Mouse (Mus musculus) small intestine, adult 2 months (tissue): ENCODE results near the gene Cmtm5. TPM values are rescaled to one million over a fixed set of nuclear protein-coding genes. Genes with fewer than 3 reads are reported as not detected.

Experiments used
- H3K27ac ChIP-seq: fragments of 200-500 bp; 2 replicates; pipeline ENCODE4 v1.5.1; 2012; ENCODE audit warnings: low read depth, low read length, control low read depth, inconsistent platforms; ENCODE audit not compliant: insufficient read depth
- H3K27me3 ChIP-seq: fragments of 200-500 bp; 2 replicates; pipeline ENCODE4 v1.6.1; 2012; ENCODE audit warnings: mild to moderate bottlenecking, moderate library complexity, low read length, inconsistent platforms; ENCODE audit not compliant: control insufficient read depth, insufficient read depth
- H3K36me3 ChIP-seq: fragments of 200-500 bp; 2 replicates; pipeline ENCODE4 v1.6.1; 2012; ENCODE audit warnings: mild to moderate bottlenecking, low read length, control low read depth, inconsistent platforms; ENCODE audit not compliant: control insufficient read depth, insufficient read depth
- H3K4me1 ChIP-seq: fragments of 200-500 bp; 2 replicates; pipeline ENCODE4 v1.6.1; 2012; ENCODE audit warnings: low read length, inconsistent platforms, mixed read lengths; ENCODE audit not compliant: control insufficient read depth, insufficient read depth, insufficient read length
- H3K4me3 ChIP-seq: fragments of 200-500 bp; 2 replicates; pipeline ENCODE4 v1.5.1; 2012; ENCODE audit warnings: low read depth, mild to moderate bottlenecking, control low read depth, inconsistent platforms, low read length, moderate library complexity
- CTCF ChIP-seq: fragments of 200-500 bp; IDR thresholded peaks from 2 replicates; pipeline ENCODE4 v1.5.1; 2012; ENCODE audit warnings: low read depth, mild to moderate bottlenecking, control low read depth, inconsistent platforms, low read length, moderate library complexity, mixed read lengths; ENCODE audit not compliant: insufficient replicate concordance, insufficient read length; ENCODE audit errors: extremely low read depth
- POLR2A ChIP-seq: fragments of 200-500 bp; IDR thresholded peaks from 2 replicates; pipeline ENCODE4 v1.6.1; 2012; ENCODE audit warnings: low read depth, mild to moderate bottlenecking, control low read depth, inconsistent platforms, low read length, moderate library complexity
- WGBS: fragments of 180-500 bp; shearing (Covaris S2); methylation state at CpG from one replicate; pipeline ENCODE4 v1.1.7; 2018; 5-methylcytosine and 5-hydroxymethylcytosine counted together
- polyA plus RNA-seq: library from polyadenylated mRNA; depleted of rRNA; stranded (reverse); fragments of >200 nt; gene quantifications from 2 replicates; pipeline ENCODE4 v1.2.3, GENCODE M21; 2012

Gene Cmtm5
- polyA plus RNA-seq, 1 experiment: 0.46 TPM

DNA sequence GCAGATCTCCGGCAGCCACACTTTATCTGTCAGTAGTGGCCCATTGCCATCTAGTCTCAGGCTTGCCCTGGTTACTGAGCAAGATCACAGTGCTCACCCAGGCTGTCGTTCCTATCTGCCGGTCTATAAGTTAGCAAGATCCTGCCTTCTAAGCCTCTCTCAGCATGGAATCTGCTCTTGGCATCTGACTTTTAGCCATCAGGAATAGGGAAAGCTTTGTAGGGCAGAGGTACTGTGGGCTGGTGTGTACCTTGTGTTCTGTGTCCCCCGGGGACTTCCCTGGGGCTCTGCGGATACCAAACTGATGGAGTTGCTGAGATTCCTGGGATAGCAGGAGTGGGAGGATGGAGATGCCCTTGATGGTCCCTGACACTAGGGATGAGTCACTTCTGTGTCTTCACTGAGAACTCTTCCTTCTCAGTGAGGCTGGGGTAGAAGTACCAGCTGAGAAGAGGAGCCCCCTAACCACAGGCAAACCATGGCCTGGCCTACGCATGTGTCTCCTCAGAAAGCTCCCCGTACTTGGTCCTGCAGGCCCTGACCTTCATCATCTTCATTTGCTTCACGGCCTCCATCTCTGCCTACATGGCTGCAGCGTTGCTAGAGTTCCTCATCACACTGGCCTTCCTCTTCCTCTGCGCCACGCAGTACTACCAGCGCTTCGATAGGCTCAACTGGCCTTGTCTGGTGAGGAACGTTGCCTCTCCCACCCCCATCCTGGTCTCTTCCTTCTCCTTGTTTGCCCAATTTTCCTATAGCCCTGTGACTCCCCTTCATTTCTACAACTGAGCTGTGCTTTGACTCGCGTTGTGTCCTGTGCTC lies 1.5 kb downstream of the Cmtm5 start:
- Histone ChIP-seq H3K36me3 (no peaks in the 10 kb centered on the region), H3K27ac (no peak overlapping the region), H3K4me3 (no peak overlapping the region), H3K27me3 (no peaks in the 10 kb centered on the region), H3K4me1 (no peaks in the 10 kb centered on the region)
- 87% methylated on average over 16 of the region's 16 CpGs for WGBS
- TF ChIP-seq POLR2A (no peak), CTCF (no peak)

DNA sequence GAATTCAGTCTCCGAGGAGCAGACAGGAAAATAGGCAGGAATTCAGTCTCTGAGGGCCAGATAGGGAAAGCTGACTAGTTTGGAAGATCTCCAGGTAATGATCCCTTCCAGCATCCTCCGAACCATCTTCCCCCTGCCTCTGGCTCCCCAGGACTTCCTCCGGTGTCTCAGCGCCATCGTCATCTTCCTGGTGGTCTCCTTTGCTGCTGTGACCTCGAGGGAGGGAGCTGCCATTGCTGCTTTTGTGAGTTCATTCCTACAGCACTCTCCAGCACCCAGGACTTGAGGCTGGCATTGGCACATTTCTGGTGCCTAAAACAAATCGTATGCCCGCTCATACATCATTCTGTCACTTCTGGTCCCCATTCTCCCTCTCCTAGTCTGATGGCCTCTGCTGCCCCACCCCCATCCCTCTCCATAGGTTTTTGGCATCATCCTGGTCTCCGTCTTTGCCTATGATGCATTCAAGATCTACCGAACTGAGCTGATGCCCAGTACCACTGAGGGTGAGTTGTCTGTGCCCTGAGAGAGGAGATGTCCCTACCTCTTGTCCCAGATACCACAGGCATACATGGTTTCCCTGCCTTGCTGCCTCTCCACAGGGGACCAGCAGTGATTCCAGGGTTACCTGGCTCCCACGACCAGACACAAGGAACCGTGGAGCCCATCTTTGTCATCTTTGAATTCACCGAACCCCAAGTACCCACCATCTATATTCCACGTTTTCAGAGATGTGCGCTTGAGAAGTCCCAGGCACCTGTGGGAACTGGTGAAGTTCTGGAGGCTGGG lies 2.6 kb downstream of the Cmtm5 start:
- H3K27me3 ChIP-seq: no peaks in the 10 kb centered on the region
- H3K27ac ChIP-seq: no peak overlapping the region
- TF ChIP-seq POLR2A: no peak
- no peak for TF ChIP-seq CTCF
- no peaks in the 10 kb centered on the region for H3K36me3 ChIP-seq
- WGBS: 83% methylated on average over 15 of the region's 15 CpGs
- H3K4me3 ChIP-seq: no peak overlapping the region
- H3K4me1 ChIP-seq: no peaks in the 10 kb centered on the region

DNA sequence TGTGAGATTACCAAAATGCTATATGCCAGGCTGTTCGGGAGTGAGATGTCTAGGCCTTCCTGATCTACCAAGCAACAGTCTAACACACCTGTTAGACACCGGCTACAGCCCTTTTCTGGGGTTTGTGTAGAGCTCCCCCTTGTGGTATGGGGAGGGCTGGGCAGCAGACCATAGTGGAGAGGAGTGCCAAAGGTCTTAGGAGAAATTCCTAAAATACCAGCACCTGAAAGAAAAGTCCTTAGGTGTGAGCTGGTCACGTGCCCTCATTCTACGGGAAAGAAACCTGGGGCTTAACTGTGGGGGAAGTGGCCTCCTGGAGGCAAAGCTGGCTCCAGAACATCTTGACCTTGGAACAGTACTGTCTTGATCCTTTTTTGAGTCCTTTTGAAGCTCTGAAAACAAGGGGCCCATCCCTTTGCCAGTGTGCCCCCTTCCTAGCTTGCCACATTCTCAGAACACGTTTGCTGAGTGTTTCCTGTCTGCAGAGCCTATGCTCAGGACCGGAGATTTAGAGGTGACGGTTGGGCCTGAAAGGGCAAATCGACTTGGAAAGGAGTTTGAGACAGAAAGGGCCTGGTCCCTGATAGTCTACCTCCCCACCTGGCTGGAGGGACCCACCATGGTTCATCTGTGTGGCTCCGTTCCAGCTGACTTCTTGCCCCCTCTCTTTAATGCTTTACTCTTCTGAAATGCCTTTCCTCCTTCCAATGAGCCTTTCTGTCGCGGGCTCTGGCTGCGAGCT lies 3.5 kb downstream of the Cmtm5 start:
- TF ChIP-seq CTCF: peak; percentile 93; the same call in 1 of the 2 replicates
- TF ChIP-seq POLR2A: no peak
- no peaks in the 10 kb centered on the region for H3K27me3 ChIP-seq
- 54% methylated on average over 12 of the region's 12 CpGs for WGBS
- H3K27ac ChIP-seq: no peak overlapping the region
- H3K36me3 ChIP-seq: no peaks in the 10 kb centered on the region
- no peaks in the 10 kb centered on the region for H3K4me1 ChIP-seq
- no peak overlapping the region for H3K4me3 ChIP-seq

DNA sequence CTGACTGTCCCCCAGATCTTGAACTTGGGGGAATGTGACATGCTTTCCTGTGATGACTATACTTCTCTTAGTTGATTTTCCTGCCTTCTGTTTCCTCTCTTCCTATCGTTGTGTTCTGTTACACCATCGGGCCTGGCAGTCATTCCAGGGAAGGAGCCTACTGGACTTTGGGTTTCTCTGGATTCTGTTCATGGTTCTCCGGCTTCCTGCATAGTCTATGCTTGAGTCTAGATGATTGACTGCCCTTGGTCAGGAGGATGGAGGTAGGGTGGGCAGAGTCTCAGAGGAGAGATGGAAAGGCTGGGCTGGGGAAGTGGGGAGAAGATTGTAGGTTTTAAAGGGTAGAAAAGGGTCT lies 4.1 kb downstream of the Cmtm5 start:
- no peak overlapping the region for H3K27ac ChIP-seq
- 65% methylated on average over 3 of the region's 3 CpGs for WGBS
- no peaks in the 10 kb centered on the region for H3K4me1 ChIP-seq
- H3K27me3 ChIP-seq: no peaks in the 10 kb centered on the region
- TF ChIP-seq POLR2A: no peak
- TF ChIP-seq CTCF: no peak
- no peak overlapping the region for H3K4me3 ChIP-seq
- H3K36me3 ChIP-seq: no peaks in the 10 kb centered on the region

DNA sequence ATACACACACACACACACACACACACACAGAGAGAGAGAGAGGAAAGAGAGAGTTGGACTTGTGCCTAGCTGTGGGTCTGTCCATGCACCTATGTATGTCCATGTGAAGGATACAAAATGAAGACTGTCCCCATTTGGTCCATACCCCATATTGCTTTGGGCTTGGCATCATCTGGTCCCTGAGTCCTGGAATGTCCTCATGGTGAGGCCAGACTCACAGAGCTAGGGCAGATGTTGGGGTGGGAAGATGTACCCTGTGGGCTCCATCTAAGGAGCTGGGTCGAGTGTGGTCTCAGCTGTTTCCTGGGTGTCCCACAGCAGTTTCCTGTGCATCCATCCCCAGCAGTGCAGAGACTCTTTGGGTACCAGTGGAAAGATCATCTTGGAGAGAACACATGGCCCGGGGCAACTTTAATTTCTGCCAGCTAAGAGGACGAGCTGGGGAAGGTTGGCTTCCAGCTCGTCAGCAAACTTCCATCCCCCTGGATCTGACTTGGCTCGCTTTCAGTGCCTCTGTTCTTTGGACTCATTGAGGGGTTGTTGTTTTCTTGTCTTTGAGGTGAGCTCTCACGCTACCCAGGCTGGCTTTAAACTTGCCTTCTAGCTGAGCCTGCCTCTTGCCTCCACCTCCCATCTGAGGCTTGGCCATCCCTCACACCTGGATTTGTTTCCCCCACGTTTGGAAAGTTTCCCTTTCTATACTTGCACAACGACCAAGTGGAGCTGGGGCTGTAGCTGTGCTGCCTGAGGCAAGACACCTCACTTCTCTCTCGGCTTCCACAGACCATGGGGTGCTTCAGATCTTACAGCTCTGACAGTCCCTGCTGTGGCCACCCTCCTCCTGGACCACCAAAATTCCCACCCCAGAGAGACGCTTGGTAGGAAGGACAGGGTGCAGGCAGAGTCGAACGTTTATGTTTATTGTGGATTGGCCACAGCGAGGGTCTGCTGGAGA lies 5.2 kb downstream of the Cmtm5 start:
- H3K36me3 ChIP-seq: no peaks in the 10 kb centered on the region
- no peak overlapping the region for H3K4me3 ChIP-seq
- H3K27ac ChIP-seq: no peak overlapping the region
- no peaks in the 10 kb centered on the region for H3K27me3 ChIP-seq
- 35% methylated on average over 13 of the region's 13 CpGs for WGBS
- no peaks in the 10 kb centered on the region for H3K4me1 ChIP-seq
- TF ChIP-seq POLR2A: no peak
- TF ChIP-seq CTCF: no peak

DNA sequence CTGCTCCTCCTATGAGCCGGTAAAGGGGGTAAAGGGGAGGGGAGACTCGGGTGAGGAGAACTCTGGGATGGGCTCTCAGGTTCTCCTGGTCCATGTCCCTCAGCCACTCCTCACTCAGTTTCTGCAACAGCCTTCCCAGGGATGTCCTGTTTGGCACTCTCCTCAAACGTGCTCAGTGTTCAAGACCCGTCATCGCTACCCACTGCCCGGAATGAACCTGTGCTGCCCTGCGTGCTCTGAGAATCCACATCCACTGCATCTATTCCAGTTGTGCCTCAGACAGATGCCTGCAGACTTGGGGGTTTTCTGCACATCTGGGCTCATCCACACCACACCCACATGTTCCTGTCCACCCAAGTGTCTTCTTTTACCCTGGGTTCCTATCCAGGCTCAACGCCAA lies 6.4 kb downstream of the Cmtm5 start:
- Histone ChIP-seq H3K27me3 (no peaks in the 10 kb centered on the region), H3K36me3 (no peaks in the 10 kb centered on the region), H3K4me1 (no peaks in the 10 kb centered on the region), H3K4me3 (no peak overlapping the region), H3K27ac (no peak overlapping the region)
- TF ChIP-seq CTCF (no peak), POLR2A (no peak)
- WGBS: 87% methylated on average over 8 of the region's 8 CpGs
